Mouse (Mus musculus): ENCODE measurements around the gene Taf1a. TPM values are rescaled to one million over a fixed set of nuclear protein-coding genes. Genes with fewer than 3 reads are reported as not detected.
"Not testable (repeated sequence)": the region's sequence is repeated elsewhere in the genome, so short reads cannot be mapped to it uniquely, and the experiment has no call there.

The Taf1a gene
- 10 to 100 TPM; 18.4 to 21.7 TPM for total RNA-seq (2021)
- 10.2 and 17.8 TPM in 2 replicates for polyA plus RNA-seq (2012; rRNA removed)
- long read RNA-seq, result 0 reads

DNA sequence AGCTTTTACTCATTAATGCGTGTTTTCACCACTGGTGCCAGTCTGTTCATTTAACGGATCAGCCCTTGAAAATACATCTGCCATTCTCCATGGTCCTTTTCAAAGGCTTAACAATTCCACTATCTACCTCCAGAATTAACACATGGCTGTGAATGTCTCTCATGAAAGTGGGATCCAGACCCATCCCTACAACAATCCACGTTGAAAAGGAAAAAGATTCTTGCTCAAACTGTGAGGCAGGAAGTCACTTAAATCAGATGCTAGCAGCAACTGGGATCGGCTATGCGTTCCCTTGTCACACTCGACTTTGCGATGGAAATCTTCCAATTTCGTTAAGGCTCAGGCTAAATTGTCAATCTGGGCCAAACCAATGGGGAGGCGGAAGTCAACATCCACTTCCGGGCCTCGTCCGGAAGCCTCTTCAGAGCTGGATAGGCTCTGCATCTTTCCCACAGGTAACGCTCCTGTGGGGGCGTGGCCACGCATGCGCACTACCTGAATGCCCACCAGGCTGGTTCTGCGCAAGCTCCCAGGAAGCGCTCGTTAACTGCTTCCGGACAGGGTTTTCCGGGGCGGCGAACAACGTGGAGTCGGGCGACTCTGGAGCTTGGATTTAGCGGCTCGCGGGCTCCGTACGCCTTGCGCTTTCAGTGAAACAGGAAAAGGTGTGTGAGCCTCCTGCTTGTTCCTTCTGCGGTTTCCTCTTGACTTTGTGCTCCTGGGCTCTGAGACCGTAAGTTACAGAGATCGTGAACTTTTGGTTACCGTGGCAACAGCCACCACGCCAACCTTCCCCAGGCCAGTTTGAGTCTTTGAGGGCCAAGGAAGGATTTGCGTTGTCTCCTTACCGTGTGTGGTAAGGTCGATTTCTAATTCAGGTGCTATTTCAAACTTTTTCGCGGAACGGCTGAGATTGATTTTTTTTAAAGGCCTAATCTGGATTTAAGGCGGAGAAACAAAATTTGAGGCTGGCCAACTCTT lies at the start of gene Taf1a:
Gene Taf1a (plus strand): TSS at position 556 of the 981 bp plus-strand sequence.
- Histone ChIP-seq H3K4me1 (ENCODE audit: control insufficient read depth, insufficient read depth, low read length) (peaks cover 2% of the 10 kb centered on the region), H3K27me3 (ENCODE audit: control insufficient read depth, insufficient read depth, low read length) (no peaks in the 10 kb centered on the region), H3K4me3 (peak within 1 kb of the TSS; percentile 86), H3K9ac (ENCODE audit: low read depth, low read length) (peak within 1 kb of the TSS; percentile 53), H3K79me2 (replicated peaks; ENCODE audit: control insufficient read depth, insufficient read depth, low read length) (peaks cover 2% of the 10 kb centered on the region; the same call in 1 of the 2 replicates), H3K27ac (peak within 1 kb of the TSS; percentile 62), H3K36me3 (ENCODE audit: control insufficient read depth, insufficient read depth, low read length) (no peaks in the 10 kb centered on the region)
- WGBS, result 4% methylated on average over 44 of the region's 44 CpGs
- peak; percentile 58 for TF ChIP-seq POLR2A (IDR thresholded peaks at IDR 0.05; ENCODE audit: insufficient read depth, low read depth, low read length)
- peak; percentile 39; the same call in 1 of the 2 replicates for TF ChIP-seq EP300 (IDR thresholded peaks at IDR 0.05; ENCODE audit: insufficient read depth, low read depth, low read length)
- no peak for TF ChIP-seq CTCF (IDR thresholded peaks at IDR 0.05)
- intact Hi-C loops (cut with DNase I), result loop anchor here (1.0 kb wide), 2 partner anchors 18 to 43 kb away; no protein-coding TSS in a partner anchor
- DNase-seq, result peak; percentile 90 to 93

DNA sequence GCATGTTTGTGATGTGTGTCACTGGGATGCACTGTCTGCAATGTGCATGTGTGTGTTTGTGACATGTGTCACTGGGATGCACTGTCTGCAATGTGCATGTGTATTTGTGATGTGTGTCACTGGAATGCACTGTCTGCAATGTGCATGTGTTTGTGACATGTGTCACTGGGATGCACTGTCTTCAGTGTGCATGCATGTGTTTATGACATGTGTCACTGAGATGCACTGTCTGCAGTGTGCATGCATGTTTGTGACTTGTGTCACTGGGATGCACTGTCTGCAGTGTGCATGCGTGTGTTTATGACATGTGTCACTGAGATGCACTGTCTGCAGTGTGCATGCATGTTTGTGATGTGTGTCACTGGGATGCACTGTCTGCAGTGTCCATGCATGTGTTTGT lies 45.9 kb upstream of the Taf1a start:
- H3K27me3 ChIP-seq (ENCODE audit: control insufficient read depth, insufficient read depth, low read length); H3K4me3 ChIP-seq; H3K36me3 ChIP-seq (ENCODE audit: control insufficient read depth, insufficient read depth, low read length); H3K79me2 ChIP-seq (replicated peaks; ENCODE audit: control insufficient read depth, insufficient read depth, low read length); H3K27ac ChIP-seq; H3K9ac ChIP-seq (ENCODE audit: low read depth, low read length); intact Hi-C loops (cut with DNase I); DNase-seq; H3K4me1 ChIP-seq (ENCODE audit: control insufficient read depth, insufficient read depth, low read length): not testable (repeated sequence)
- 91% methylated on average over 1 of the region's 1 CpGs for WGBS

DNA sequence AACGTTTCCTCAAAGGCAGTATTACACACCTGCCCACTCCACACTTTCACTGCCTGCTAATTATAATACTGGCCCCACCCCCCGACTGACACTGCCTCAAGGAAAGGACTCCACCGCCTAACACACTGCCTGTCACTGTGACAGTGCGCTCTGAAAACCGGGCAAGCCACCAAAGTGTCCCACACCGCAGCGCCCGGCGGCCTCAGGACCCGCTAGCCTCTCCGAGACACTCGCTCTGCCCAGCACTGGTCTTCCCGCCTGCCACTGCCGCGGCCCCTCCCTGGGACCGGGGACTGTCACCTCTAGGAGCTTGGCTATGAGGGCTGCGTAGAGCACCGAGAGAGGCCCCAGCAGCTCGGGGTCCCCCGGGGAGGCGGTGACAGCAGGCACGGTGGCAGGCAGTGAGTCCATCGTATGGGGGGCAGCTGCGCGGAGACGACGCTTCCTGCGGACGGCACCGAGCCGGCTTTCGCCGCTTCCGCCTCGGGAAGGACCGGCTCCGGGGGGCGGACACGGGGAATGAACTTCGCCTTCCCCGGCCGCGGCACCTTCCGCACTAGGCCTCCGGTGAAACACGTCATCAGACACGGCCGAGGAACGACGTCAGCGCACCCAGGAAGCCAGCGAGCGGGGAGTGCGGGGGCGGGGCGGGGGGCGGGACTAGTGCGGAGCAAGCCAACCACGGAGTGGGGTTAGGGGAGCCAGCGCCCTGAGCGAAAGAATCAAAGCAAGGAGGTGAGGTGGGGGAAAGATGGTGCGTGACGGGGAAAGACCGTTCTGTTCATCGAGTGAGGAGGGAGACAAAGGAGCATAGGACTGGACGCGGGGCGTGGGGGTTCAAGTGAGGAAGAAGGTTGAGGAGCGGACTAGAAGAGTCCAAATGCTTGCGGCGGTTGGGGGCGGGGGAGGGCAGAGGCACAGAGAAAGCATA lies 43.6 kb upstream of the Taf1a start:
- peaks cover 4% of the 10 kb centered on the region for H3K4me1 ChIP-seq (ENCODE audit: control insufficient read depth, insufficient read depth, low read length)
- H3K9ac ChIP-seq (ENCODE audit: low read depth, low read length), result peak overlapping the region; percentile 89
- no peaks in the 10 kb centered on the region for H3K79me2 ChIP-seq (replicated peaks; ENCODE audit: control insufficient read depth, insufficient read depth, low read length)
- intact Hi-C loops (cut with DNase I), result loop anchor here (1.0 to 2.0 kb wide), 2 partner anchors 24 to 44 kb away; partner anchors contain the start of gene Mia3
- WGBS, result under 1% methylated on average over 72 of the region's 72 CpGs
- peak overlapping the region; percentile 85 for H3K27ac ChIP-seq
- H3K4me3 ChIP-seq, result peak overlapping the region; percentile 83
- no peaks in the 10 kb centered on the region for H3K27me3 ChIP-seq (ENCODE audit: control insufficient read depth, insufficient read depth, low read length)
- TF ChIP-seq EP300 (IDR thresholded peaks at IDR 0.05; ENCODE audit: insufficient read depth, low read depth, low read length) (no peak), CTCF (IDR thresholded peaks at IDR 0.05) (no peak), POLR2A (IDR thresholded peaks at IDR 0.05; ENCODE audit: insufficient read depth, low read depth, low read length) (peak; percentile 53; the same call in 1 of the 2 replicates)
- no peaks in the 10 kb centered on the region for H3K36me3 ChIP-seq (ENCODE audit: control insufficient read depth, insufficient read depth, low read length)
- DNase-seq, result peak; percentile 89 to 90

GRCm38 (mm10) chr1:183345817-183346195 lies 43.0 kb upstream of the Taf1a start:
- Histone ChIP-seq H3K36me3 (ENCODE audit: control insufficient read depth, insufficient read depth, low read length) (no peaks in the 10 kb centered on the region), H3K4me1 (ENCODE audit: control insufficient read depth, insufficient read depth, low read length) (peaks cover 4% of the 10 kb centered on the region), H3K27ac (peak overlapping the region; percentile 85), H3K4me3 (peak overlapping the region; percentile 83), H3K79me2 (replicated peaks; ENCODE audit: control insufficient read depth, insufficient read depth, low read length) (no peaks in the 10 kb centered on the region), H3K9ac (ENCODE audit: low read depth, low read length) (peak overlapping the region; percentile 89), H3K27me3 (ENCODE audit: control insufficient read depth, insufficient read depth, low read length) (no peaks in the 10 kb centered on the region)
- TF ChIP-seq CTCF (IDR thresholded peaks at IDR 0.05), result no peak
- TF ChIP-seq EP300 (IDR thresholded peaks at IDR 0.05; ENCODE audit: insufficient read depth, low read depth, low read length), result no peak
- no peak for TF ChIP-seq POLR2A (IDR thresholded peaks at IDR 0.05; ENCODE audit: insufficient read depth, low read depth, low read length)
- WGBS, result 4% methylated on average over 10 of the region's 10 CpGs
- intact Hi-C loops (cut with DNase I), result loop anchor here (1.0 to 2.0 kb wide), 2 partner anchors 23 to 43 kb away; partner anchors contain the start of gene Mia3
- no peak for DNase-seq

DNA sequence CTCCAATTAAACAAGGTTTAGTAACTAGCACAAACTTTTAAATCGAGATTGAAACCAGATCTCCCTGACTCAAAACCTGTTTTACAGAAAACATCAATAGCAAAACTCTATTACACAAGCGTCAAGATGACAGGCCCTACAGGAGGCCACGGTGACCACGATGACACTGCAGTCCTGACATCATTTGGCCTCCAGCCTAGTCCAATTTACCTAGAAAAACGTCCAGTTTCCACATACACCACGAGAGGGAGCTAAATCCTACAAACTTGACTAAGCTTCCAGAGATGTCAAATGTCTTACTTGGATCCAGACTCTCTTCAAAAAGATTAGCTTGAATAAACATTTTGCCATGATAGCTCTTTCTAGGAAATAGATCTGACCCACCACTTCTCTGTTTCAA lies 38.9 kb upstream of the Taf1a start:
- Histone ChIP-seq H3K79me2 (replicated peaks; ENCODE audit: control insufficient read depth, insufficient read depth, low read length) (no peaks in the 10 kb centered on the region), H3K4me3 (no peak overlapping the region), H3K4me1 (ENCODE audit: control insufficient read depth, insufficient read depth, low read length) (peaks cover 2% of the 10 kb centered on the region; the same call in 1 of the 2 replicates), H3K9ac (ENCODE audit: low read depth, low read length) (no peak overlapping the region), H3K27me3 (ENCODE audit: control insufficient read depth, insufficient read depth, low read length) (no peaks in the 10 kb centered on the region), H3K36me3 (ENCODE audit: control insufficient read depth, insufficient read depth, low read length) (no peaks in the 10 kb centered on the region; the same call in 1 of the 2 replicates), H3K27ac (no peak overlapping the region)
- peak in 1 of 2 experiments; percentile 23 for DNase-seq
- TF ChIP-seq CTCF (IDR thresholded peaks at IDR 0.05) (peak; percentile 79), EP300 (IDR thresholded peaks at IDR 0.05; ENCODE audit: insufficient read depth, low read depth, low read length) (no peak)
- intact Hi-C loops (cut with DNase I), result no loop called here
- 17% methylated on average over 6 of the region's 6 CpGs for WGBS
